Mouse (Mus musculus) spleen, postnatal 14 days (tissue): ENCODE measurements around the gene Sympk.
A peak's percentile ranks its signal among the peaks of the same experiment; 100 is the strongest.

Source experiments
- DNase-seq, 2 experiments: peaks; one replicate each; pipeline ENCODE4 v3.0.0; 2021 to 2022; ENCODE audit warnings: low spot score in 2 of 2

Sympk gene

DNA sequence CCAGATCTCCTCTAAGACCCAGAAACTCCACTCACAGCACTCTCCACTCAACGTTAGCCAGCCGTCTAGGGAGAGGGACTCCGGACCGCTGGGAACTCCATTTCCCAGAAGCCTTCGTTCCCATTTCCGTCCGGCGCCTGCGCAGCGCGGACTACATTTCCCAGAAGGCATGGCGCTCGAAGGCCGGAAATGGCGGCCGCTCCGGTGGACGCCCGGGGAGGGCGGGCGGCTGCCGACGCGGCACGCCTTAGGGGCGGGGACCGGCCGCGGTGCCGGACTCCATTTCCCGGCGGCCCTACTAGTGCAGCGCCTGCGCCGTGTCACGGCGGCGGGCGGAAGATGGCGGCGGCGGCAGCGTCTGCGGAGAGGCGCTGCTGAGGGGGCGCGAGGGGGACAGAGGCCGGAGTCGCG lies at the start of gene Sympk:
Sympk (plus strand) TSS at position 282 of the 411 bp plus-strand sequence.
- peak; percentile 90 to 95 for DNase-seq

DNA sequence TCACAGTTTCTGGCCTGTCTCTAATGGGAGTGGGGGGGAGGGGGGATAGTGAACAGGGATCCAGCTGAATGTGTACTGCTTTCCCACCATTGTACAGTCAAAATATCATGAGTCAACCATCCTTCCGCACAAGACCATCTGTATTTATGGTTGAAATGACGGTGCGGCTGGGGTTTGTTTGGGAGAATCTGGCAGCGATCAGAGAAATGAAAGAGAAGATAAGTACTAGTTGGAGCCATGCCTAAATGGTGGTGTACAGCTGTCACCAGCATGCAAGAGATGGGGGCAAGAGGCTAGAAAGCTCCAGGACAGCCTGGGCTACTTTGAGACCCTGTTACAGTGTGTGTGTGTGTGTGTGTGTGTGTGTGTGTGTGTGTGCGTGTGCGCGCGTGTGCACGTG lies 45.8 kb upstream of the Sympk start:
- no peak for DNase-seq

DNA sequence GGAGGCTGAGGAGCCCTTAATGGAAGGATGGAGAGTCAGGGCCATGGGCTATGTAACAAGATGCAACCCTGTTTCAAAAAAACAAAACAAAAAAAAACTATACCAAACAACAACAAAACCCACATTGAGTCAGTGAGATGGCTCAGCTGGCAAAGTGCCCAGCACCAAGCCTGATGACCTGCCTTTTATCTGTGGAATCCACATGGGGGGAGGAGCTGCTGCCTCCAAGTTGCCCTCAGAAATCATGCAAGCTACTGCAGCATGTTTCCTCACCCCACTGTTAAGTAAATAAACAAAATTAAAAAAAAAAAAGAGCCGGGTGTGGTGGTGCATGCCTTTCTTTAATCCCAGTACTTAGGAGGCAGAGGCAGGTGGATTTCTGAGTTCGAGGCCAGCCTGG lies 37.7 kb upstream of the Sympk start:
- no peak for DNase-seq

DNA sequence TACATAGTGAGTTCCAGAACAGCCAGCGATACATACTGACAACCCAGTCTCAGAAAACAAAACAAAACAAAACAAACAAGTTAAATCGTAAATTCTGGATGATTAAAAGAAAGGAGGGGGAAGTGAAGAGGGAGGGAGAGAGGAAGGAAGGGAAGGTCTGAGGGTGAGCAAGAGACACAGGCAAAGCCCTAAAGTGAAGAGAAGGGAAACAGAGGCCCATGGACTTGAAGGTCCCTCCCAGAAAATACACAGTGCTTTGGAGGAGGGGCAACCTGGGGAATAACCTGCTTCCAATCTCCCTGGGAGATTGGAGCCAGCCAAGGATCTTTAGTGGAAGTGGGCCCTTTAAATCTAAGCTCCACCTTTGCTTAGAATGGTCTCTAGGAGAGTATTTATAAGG lies 37.1 kb upstream of the Sympk start, which contains the start of gene Nanos2:
Nanos2 (plus strand) TSS at position 301 of the 400 bp plus-strand sequence.
- DNase-seq, result no peak

DNA sequence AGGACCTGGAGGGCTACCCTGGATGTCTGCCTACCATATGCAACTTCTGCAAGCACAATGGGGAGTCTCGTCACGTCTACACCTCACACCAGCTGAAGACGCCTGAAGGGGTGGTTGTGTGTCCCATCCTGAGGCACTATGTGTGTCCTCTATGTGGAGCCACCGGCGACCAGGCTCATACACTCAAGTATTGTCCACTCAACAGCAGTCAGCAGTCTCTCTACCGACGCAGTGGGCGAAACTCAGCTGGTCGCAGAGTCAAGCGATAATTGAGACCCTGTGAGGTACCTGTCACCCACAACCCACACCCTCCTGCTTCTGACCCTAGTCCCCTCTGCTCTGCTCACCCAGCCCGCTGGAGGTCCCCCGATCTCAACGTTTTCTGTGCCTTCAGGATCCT lies 36.4 kb upstream of the Sympk start:
- no peak for DNase-seq

DNA sequence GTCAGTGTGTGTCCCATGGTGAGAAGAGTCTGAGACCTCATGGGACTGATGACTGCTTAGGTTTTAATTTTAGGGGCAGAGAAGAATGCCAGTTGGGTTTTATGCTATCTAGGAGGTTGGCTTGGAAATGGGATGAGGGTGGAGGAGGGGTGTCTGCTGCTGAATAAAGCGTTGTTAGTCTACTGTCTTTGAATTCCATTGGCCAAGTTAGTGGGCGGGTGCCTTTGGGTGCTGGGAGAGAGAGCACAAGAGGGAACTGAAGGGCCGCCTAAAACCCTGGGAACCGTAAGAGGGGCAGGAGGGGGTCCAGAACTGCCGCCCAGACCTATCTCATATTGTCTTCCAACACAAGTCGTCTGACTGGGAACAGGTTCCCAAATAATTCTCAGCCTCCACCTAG lies 35.4 kb upstream of the Sympk start:
- no peak for DNase-seq

DNA sequence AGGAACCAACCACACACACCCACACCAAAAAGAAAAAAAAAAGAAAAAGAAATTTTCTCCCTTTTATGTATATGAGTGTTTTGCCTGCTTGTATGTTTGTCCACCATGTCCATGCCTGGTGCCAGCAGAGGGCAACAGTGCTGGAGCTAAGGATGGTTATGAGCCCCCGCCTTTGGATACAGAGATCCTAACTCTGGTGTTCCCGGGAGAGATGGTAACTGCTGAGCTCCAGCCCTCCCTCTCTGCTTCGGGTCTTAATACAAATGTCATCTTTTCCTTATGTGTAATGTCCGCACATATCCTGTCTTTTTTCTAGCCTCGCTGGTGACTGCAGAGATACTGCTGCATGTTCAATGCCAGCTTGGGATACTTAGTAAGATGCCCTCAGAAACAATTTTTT lies 34.2 kb upstream of the Sympk start:
- DNase-seq, result no peak

DNA sequence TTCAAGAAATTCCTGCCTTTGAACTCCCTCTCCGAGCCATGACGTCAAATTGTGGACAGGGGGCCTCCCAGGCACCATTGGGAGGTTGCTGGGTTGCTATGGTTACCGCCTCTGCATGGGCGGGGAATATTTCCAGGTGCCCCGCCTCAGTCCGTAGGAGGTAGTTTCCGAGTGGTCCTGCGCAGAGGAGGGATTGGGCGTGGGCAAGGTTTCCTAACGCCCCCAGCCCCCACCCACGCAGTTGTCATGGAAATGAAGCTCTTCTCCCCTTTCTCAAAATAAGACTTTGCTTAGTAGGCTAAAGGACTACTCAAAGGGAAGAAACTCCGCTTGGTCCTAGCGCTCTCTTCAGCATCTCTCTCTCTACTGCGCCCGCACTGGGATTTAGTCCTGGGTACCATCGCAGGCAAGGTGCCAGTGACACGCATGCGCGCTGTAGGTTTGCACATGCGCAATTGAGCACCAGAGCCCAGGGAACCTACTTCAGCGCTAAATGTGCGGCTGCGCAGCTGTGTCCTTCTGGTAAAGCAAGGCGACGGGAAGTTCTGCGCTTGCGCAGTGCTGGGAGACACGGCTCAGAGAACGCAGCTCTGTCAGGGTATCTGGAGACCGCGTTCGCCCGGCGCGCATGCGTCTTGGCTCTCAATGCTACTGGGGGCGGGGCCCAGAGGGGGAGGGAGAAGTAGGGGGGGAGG lies 33.4 kb upstream of the Sympk start, which contains the start of gene Mypop:
Mypop (plus strand) TSS at position 645 of the 695 bp plus-strand sequence.
- peak; percentile 93 for DNase-seq

DNA sequence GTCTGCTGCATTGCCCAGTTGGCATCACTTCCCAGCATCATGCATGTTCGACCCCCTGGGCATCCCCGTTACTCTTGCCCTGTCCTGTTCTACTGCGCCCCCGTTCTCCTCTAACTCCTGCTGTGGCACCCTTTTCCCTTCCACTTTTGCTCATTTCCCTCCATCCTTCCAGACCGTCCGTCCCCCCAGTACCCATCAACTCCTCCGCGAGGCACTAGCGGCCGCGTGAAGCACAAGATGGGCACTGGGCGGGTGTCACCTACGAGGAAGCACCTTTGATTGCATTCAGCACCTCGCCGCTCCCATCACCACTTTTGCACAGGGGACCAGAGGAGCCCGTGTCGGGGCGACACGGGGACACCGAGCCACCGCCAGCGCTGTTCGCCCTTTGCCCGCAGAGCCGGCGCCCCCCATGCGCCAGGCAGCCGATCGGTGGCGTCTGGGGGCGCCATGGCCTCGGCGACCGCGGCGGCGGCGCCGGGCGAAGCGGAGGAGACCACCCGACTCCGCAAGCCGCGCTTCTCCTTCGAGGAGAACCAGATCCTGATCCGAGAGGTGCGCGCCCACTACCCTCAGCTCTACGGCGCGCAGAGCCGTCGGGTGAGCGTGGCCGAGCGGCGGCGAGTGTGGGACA lies 32.4 kb upstream of the Sympk start:
- no peak for DNase-seq

DNA sequence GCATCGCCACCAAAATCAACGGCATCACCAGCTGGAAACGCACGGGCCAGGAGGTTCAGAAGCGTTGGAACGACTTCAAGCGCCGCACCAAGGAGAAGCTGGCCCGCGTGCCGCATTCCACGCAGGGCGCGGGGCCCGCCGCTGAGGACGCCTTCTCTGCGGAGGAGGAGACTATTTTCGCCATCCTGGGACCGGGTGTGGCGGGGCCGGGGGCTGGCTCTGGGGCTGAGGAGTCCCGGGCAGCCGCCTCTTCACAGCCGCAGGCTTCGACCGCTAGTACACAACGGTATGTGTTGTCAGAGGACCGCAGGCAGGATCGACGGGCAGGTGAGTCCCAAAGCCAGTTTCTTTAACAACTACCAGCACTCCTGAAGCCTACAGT lies 31.9 kb upstream of the Sympk start:
- no peak for DNase-seq

DNA sequence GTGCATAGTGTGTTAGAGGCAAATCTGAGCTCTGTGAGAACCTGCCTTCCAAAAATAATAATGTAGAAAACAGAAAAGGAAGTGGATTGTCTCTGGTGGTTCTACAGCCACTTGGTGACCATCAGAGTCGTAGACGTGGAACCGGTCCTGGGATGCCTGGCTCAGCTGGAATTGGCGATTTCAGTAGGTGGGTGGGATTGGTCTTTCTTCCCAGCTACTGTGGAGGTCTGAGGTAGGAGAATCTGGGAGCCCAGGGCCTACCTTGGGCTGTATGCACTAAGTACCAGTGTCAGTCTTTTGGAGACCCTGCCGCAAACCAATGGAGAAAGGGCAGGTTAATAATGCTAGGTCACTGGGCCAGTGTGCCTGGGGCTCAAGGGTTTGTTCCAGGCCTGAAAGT lies 31.1 kb upstream of the Sympk start:
- DNase-seq, result no peak

DNA sequence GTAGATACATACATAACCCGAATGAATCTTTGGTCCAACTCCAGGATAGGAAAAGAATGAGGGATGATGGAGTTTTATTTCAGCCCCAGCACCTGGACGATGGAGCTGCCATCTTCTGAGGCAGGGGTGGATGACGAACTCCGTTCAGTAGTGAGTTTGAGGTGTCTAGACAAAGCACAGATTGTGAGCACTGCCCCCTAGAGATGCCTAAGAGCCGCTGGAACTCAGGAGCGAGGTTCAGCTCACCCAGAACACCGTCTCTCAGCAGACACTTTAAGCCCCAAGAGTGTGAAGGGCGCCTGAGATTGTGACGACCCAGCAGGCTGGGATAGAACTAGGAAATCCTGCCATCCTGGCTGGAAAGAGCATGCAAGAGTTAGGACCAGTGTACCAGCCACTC lies 25.3 kb upstream of the Sympk start:
- no peak for DNase-seq

DNA sequence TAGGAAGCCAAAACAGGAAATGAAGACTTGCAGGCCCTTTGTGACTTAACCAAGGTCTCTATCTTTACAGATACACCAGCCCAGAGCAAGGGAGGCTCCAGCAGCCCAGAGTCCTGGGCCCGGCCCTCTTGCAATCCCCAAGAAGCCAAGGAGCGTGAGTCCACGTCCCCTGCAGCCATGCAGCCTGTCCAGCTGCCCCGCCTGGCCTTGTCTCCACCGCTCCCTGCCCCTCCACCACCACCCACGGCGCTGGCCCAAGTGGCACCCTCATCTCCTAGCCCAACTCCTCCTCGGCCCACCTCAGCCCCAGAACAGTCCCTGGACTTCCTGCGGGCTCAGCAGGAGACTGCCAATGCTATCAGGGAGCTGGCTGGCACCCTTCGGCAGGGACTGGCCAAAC lies 23.8 kb upstream of the Sympk start:
- DNase-seq, result no peak

DNA sequence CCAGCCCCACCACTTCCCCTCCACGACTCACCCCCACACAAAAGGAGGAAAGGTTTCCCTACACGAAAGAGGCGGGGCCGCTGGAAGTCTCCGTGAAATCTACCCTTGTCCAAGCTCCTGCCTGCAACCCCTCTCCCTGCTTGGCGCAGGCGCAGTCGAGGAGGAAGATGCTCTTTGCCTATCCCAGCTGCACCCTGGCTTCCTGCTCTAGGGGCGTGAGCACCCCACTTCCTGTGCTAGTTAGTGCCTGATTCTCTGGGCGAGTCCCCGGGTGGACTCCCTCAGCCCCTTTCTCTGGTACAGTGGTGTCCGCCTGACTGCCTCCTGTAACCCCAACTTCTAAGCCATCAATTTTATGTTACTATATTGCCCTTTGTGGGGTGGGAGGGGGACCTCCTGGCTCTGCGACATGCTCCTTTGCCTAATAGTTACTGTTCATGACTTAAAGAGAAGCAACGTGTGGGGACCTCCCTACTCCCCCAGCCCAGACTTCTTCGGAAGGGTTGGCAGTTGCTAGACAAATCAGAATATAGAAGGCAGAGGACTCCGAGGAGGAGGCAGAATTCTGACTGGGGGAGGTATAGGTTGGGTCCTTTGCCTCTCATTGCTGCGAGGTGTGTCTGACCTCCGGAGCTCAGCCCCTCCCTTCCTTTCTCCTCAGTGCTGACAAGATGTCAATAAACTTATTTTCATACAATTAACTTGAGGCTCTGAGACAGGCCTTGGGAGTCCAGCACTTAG lies 22.9 kb upstream of the Sympk start:
- DNase-seq, result peak; percentile 67 to 74

DNA sequence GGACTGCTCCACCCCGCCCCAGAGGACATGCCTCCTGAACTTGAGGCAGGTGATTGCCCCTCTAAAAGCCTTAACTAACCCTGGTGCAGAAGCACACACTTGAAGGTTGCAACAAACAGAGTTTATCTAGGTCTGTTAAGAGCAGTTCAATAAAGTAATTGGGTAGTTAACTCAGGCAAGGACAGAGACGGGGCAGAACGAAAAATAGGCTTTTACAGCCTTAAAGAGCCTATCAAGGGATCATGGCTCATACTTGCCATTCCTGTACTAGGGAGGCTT lies 22.4 kb upstream of the Sympk start:
- DNase-seq, result no peak

DNA sequence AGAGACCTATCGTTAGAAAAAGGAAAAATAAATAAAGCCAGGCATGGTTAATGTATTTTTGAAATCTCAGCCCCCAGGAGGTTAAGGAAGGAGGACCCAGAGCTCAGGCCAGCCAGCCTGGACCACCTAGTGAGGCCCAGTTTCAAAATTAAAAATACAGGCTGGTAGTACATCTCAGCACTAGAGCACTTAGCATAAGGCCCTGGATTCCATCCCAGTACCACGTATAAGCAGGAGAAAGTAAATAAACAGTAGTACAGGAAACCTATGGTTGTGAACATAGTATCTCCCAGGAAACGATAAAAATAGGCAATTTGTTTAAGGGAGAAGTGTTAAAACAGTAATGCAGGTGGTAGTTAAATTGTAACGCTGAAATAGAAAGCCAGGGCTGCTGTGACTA lies 22.1 kb upstream of the Sympk start:
- no peak for DNase-seq

DNA sequence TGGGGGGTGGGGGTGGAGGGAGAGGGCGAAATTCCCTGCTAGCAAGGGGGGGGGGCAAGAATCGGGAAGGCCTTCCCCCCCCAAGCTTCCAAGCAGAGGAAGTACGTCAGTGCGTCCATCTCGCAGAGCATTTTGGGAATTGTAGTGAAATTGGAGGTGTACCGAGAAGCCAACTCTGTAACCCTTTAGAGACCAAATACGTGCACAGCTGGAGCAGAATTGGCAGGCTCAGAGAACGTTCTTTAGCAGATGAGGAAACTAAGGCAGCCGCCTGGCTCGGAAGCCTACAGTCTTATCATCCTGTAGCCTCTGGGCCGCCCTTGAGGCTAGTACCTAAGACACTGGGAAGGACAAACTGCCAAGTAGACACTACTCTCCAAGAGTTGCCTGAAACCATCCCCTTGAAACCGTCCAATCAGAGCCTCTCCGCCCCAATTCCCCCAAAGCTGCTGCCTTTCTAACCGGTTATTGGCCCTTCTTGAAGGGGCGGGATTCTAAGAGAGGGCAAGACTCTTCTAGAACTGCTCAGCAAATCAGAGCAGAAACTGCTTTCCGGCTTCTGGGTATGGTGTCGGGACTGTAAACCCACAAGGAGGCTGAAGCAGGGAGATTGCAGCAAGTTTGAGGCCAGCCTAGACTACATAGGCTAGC lies 21.2 kb upstream of the Sympk start:
- DNase-seq, result peak; percentile 22 to 50

DNA sequence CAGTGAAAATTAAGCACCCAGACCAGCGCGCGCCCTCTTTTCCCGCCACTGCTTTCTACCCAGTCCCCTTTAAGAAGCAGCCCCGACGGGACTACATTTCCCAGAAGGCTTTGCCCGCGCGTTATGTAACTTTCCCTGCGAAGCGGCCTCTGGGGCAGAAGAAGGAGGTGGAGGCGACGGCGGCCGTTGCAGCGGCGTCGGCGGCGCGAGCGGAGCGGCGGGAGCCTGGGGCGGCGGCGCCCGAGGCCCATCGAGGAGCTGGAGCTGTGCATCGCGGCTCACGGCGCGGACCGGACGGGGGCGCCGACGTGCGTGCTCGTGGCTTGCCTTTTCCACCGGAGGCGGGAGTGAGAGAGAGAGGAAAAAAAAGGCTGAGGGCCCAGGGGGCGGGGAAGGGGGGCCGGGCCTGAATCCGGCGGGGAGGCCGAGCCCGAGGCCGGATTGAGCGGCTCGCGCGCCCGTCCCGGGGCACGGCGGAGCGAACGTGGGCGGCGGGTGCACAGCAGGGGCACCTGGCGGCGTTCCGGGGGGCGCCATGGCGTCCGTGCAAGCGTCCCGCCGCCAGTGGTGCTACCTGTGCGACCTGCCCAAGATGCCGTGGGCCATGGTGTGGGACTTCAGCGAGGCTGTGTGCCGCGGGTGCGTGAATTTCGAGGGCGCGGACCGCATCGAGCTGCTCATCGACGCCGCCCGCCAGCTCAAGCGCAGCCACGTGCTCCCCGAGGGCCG lies 20.1 kb upstream of the Sympk start, which contains the start of gene Irf2bp1:
Irf2bp1 (plus strand) TSS at position 143 of the 729 bp plus-strand sequence.
- peak; percentile 81 to 87 for DNase-seq

DNA sequence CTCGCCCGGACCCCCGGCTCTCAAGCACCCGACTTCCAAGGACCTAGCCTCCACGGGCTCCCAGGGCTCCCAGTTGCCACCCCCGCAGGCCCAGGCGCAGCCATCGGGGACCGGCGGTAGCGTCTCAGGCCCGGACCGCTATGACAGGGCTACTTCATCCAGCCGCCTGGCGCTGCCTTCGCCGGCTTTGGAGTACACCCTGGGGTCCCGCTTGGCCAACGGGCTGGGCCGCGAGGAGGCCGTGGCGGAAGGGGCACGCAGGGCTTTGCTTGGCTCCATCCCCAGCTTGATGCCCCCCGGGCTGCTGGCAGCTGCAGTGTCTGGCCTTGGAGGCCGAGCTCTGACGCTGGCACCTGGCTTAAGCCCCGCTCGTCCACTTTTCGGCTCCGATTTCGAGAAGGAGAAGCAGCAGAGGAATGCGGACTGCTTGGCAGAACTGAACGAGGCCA lies 19.5 kb upstream of the Sympk start:
- DNase-seq, result peak in 1 of 2 experiments; percentile 28

DNA sequence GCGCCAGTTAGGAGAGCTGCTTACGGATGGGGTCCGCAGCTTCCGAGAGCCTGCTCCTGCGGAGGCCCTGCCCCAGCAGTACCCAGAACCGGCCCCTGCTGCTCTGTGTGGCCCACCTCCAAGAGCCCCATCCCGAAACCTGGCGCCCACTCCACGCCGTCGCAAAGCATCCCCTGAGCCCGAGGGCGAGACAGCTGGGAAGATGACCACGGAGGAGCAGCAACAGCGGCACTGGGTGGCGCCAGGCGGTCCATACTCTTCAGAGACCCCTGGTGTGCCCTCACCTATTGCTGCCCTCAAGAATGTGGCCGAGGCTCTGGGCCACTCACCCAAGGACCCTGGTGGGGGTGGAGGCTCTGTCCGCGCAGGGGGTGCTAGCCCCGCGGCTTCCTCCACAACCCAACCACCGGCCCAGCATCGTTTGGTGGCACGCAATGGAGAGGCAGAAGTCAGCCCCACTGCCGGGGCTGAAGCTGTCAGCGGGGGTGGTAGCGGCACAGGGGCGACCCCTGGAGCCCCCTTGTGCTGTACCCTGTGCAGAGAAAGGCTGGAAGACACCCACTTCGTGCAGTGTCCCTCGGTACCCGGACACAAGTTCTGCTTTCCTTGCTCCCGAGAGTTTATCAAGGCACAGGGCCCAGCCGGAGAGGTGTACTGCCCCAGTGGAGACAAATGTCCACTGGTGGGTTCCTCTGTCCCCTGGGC lies 18.6 kb upstream of the Sympk start:
- DNase-seq, result no peak

DNA sequence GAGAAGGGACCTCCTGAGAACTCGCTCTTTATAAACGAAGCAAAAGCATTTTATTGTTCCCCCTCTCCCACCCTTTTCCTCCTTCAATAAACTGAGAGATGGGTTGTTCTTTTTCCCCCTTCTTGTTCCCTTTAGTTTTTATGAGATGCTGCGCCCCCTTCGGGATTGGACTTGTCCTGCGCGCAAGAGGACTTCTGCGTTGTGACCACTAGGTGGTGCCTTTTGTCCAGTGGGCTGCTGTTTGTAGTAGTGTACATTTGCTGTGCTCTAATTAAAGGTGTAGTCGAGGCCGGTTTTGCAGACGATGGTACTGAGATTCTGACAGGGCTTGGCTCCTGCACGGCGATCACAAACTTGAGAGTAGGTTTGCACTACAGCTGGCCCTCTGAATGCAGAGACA lies 17.7 kb upstream of the Sympk start:
- DNase-seq, result peak; percentile 65 to 78
